Mouse (Mus musculus) forebrain, embryonic 15.5 days (tissue): ENCODE results near the gene Bcl11b. TPM values are rescaled to one million over a fixed set of nuclear protein-coding genes. Genes with fewer than 3 reads are reported as not detected.

ENCODE experiments used
- ATAC-seq: fragments of 200-750 bp; cut with Nextera tagmentation; replicated peaks from 2 replicates; pipeline ENCODE4 v1.8.0; 2017; ENCODE audit warnings: mild to moderate bottlenecking, moderate TSS enrichment, moderate library complexity
- H3K27ac ChIP-seq: fragments of 300-500 bp; sonication (generic); replicated peaks from 2 replicates; pipeline ENCODE4 v1.5.1; 2015; ENCODE audit warnings: mild to moderate bottlenecking, inconsistent platforms
- H3K27me3 ChIP-seq: fragments of 300-500 bp; sonication (generic); 2 replicates; pipeline ENCODE4 v1.6.1; 2015; ENCODE audit warnings: inconsistent platforms
- H3K36me3 ChIP-seq: fragments of 300-500 bp; sonication (generic); 2 replicates; pipeline ENCODE4 v1.6.1; 2015; ENCODE audit warnings: mild to moderate bottlenecking, inconsistent platforms
- H3K4me1 ChIP-seq: fragments of 300-500 bp; sonication (generic); 2 replicates; pipeline ENCODE4 v1.6.1; 2015; ENCODE audit warnings: inconsistent platforms
- H3K4me2 ChIP-seq: fragments of 300-500 bp; sonication (generic); replicated peaks from 2 replicates; pipeline ENCODE4 v1.6.1; 2015; ENCODE audit warnings: mild to moderate bottlenecking, inconsistent platforms
- H3K4me3 ChIP-seq: fragments of 300-500 bp; sonication (generic); 2 replicates; pipeline ENCODE4 v1.5.1; 2015; ENCODE audit warnings: mild to moderate bottlenecking, inconsistent platforms
- H3K9ac ChIP-seq: fragments of 300-500 bp; sonication (generic); replicated peaks from 2 replicates; pipeline ENCODE4 v1.6.1; 2015; ENCODE audit warnings: mild to moderate bottlenecking, inconsistent platforms
- H3K9me3 ChIP-seq: fragments of 300-500 bp; sonication (generic); 2 replicates; pipeline ENCODE4 v1.6.1; 2016; ENCODE audit warnings: inconsistent platforms
- WGBS: fragments of 180-500 bp; shearing (Covaris S2); methylation state at CpG from one replicate; pipeline ENCODE4 v1.1.7; 2015; ENCODE audit warnings: mixed read lengths; 5-methylcytosine and 5-hydroxymethylcytosine counted together
- polyA plus RNA-seq: library from polyadenylated mRNA; unstranded; fragments of >200 nt; fragmentation: Nextera tagmentation; extraction: Ambion mirVana; gene quantifications from 2 replicates; pipeline ENCODE4 v1.2.1, GENCODE M21; 2015

Bcl11b gene
- polyA plus RNA-seq, 1 experiment from 2014 or later = 117 TPM

DNA sequence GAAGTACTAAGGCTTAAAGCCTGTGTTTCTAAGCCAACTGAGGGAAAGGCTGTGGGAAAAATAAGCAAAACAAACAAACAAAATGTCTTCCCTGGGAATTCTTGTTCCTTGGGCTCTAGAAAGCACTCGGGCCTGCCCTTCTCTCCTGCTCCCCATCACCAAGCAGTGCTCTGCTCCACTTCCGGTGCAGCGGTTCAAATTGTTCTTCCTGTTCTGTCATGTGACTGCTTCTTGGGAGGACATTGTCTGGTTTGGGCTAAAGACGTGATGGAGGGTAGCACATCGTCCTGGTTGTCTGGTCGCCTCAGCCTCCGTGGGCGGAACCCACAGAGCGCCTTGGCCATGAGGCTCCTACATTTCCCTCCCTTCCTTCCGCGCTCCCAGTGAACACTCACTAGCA is 94.6 kb downstream of the Bcl11b start:
- no peaks in the 10 kb centered on the region for H3K9me3 ChIP-seq
- H3K4me3 ChIP-seq = no peak overlapping the region
- H3K27me3 ChIP-seq = no peaks in the 10 kb centered on the region
- no peak overlapping the region for H3K9ac ChIP-seq
- H3K4me1 ChIP-seq = peaks cover 5% of the 10 kb centered on the region; the same call in 1 of the 2 replicates
- H3K4me2 ChIP-seq = no peak overlapping the region
- 0 out of 2 replicates have a peak overlapping the region, but pooled peaks have one; percentile 46 for H3K27ac ChIP-seq
- 0 out of 2 replicates have a peak, but pooled peaks cover 2% of the 10 kb centered on the region for H3K36me3 ChIP-seq
- WGBS = 87% methylated on average over 11 of the region's 11 CpGs
- ATAC-seq = no peak

DNA sequence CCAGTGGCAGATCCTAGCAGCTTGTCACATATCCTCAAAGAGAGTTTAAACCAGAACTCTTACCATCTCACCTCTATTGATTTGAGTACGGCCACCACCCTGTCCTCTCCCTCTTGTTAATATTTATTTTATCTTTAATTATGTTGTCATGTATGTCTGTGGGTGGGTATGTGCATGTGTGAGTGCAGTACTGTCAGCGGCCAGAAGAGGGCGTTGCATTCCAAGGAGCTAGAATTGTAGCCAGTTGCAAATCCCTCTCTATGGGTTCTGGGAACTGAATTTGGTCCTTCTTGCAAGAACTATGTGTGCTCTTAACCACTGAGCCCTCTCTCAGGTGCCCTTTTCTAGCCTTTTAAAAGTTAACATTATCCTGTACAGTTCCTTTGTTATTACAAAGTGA is 98.1 kb downstream of the Bcl11b start:
- Histone ChIP-seq H3K4me1 (no peaks in the 10 kb centered on the region), H3K4me3 (no peak overlapping the region), H3K9ac (no peak overlapping the region), H3K27ac (no peak overlapping the region), H3K36me3 (no peaks in the 10 kb centered on the region), H3K4me2 (no peak overlapping the region), H3K27me3 (no peaks in the 10 kb centered on the region), H3K9me3 (no peaks in the 10 kb centered on the region)
- WGBS = 98% methylated on average over 3 of the region's 3 CpGs
- ATAC-seq = no peak

DNA sequence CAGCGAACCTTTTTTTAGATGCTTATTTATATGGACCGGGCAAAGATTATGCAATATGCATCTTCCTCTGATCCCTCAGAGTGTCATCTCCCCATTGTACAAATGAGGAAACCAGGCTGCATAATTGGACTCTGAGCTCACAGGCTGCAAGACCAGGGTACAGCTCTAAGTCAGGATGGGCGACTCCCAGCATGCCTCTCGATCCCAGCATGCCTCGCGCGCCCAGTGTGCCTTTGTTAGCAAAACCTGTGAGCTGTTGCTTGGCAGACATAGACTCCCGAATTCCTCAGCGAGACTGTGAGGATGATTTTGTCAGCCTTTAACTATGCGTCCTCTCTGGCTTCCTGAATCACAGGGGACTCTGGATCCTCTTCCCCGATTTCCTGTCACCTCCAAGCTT is 98.9 kb downstream of the Bcl11b start:
- Histone ChIP-seq H3K27me3 (no peaks in the 10 kb centered on the region), H3K36me3 (no peaks in the 10 kb centered on the region), H3K4me2 (no peak overlapping the region), H3K9ac (no peak overlapping the region), H3K9me3 (no peaks in the 10 kb centered on the region), H3K4me3 (no peak overlapping the region), H3K4me1 (no peaks in the 10 kb centered on the region), H3K27ac (no peak overlapping the region)
- WGBS = 84% methylated on average over 11 of the region's 11 CpGs
- ATAC-seq = no peak

DNA sequence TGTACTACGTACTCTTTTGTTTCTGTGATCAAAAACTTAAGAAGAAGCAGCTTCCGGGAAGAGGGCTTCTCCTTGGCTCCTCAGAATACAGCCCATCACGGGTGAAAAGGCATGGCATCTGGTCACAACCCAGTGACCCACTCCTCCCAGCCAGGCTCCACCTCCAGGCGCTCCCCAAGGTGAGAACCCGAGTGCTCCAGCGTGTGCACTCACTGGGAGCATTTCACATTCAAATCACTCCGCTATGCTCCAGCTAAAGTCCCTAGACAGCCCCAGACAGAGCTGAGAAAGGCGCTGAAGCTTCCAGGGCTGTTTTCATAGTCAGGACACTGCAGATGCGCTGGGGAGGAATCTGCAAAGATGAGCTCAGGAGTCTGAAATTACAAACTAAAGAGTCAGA is 99.5 kb downstream of the Bcl11b start:
- Histone ChIP-seq H3K9ac (no peak overlapping the region), H3K4me3 (no peak overlapping the region), H3K4me1 (no peaks in the 10 kb centered on the region), H3K27me3 (no peaks in the 10 kb centered on the region), H3K4me2 (no peak overlapping the region), H3K27ac (no peak overlapping the region), H3K9me3 (no peaks in the 10 kb centered on the region), H3K36me3 (no peaks in the 10 kb centered on the region)
- 37% methylated on average over 9 of the region's 9 CpGs for WGBS
- no peak for ATAC-seq

DNA sequence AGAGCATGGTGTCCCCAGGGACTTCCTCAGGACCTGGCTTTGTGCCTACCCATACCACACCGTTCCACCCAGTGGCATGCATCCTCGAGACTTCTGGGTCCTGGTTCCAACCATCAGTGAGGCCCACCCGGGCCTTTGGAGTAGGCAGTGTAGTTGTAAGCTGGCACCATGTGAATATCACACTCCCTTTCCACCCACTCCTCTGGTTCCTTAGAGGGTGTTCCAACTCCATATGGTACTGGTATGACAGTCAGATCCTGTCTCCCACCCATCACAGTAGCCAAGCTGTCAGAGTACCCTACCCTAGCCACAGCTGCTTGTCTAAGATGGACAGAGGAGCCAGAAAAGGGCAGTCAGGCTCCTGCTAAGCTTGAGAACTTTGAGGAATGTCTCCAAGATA is 112.0 kb downstream of the Bcl11b start:
- Histone ChIP-seq H3K36me3 (no peaks in the 10 kb centered on the region), H3K9ac (no peak overlapping the region), H3K4me3 (no peak overlapping the region), H3K27ac (no peak overlapping the region), H3K4me1 (peaks cover 6% of the 10 kb centered on the region; the same call in 1 of the 2 replicates), H3K9me3 (no peaks in the 10 kb centered on the region), H3K27me3 (no peaks in the 10 kb centered on the region), H3K4me2 (no peak overlapping the region)
- 88% methylated on average over 3 of the region's 3 CpGs for WGBS
- ATAC-seq = no peak

DNA sequence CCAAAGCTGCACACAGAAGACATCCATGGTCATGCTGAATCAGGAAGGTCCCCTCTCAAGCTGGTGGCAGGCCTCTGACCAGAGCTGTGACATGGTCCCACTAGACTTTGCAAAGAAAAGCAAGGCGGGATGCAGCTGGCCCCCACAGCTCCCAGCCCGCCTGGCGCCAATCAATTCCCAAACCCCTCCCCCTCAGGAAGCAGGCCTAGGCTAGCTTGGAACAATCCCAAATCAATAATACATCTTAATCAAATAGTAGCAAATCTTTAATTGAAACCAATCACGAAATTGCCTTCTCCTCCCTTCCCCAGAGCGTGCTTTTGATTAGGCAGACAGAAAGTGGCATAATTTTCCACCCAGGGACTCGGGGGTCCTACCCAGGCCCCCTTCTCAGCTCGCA is 113.1 kb downstream of the Bcl11b start:
- Histone ChIP-seq H3K27ac (no peak overlapping the region), H3K36me3 (no peaks in the 10 kb centered on the region), H3K4me3 (no peak overlapping the region), H3K27me3 (no peaks in the 10 kb centered on the region), H3K9ac (no peak overlapping the region), H3K4me1 (peaks cover 6% of the 10 kb centered on the region; the same call in 1 of the 2 replicates), H3K9me3 (no peaks in the 10 kb centered on the region), H3K4me2 (no peak overlapping the region)
- 84% methylated on average over 7 of the region's 7 CpGs for WGBS
- ATAC-seq = no peak

DNA sequence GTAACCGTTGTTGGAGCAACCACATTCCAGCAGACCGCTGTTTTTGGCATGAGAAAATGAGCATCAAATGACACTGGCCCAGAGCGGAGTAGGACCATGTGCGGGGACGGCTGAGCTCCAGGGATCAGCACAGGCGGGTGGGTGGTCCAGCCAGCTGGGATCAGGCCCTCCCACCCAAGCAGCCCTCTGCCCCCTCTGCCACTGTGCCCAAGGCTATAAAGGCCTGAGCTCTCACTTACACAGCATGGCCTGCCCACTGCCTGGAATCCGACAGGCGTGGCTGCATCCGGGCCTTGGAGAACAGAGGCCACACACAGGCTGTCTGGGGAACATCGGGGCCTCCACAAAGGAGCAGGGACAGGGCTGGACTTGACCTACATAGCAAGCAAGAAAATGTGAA is 113.6 kb downstream of the Bcl11b start:
- Histone ChIP-seq H3K9ac (no peak overlapping the region), H3K4me3 (no peak overlapping the region), H3K27ac (no peak overlapping the region), H3K4me2 (no peak overlapping the region), H3K27me3 (no peaks in the 10 kb centered on the region), H3K9me3 (no peaks in the 10 kb centered on the region), H3K36me3 (no peaks in the 10 kb centered on the region), H3K4me1 (peaks cover 6% of the 10 kb centered on the region; the same call in 1 of the 2 replicates)
- ATAC-seq = no peak
- 70% methylated on average over 10 of the region's 10 CpGs for WGBS

DNA sequence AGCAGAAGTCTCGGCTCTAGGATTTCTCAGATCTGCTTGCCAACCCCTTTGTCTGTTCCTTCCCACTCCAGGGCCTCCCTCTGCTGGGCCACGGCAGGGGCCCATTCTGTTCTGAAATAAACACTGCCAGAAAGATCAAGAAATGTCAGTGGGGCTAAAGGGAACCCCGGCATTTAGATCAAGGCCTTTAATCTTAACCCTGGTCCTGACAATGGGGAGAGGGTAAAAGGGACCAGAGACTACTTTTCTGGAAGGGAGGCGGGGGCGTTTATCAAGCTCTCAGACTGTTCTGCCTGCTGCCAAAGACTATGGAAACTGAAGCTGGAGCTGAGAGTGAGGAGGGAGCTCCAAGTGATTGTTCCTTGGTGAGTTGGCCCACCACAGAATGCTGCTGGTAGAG is 114.8 kb downstream of the Bcl11b start:
- 19% methylated on average over 5 of the region's 5 CpGs for WGBS
- no peak overlapping the region for H3K4me2 ChIP-seq
- H3K9ac ChIP-seq = no peak overlapping the region
- H3K4me1 ChIP-seq = peaks cover 16% of the 10 kb centered on the region
- no peak overlapping the region for H3K4me3 ChIP-seq
- H3K27ac ChIP-seq = no peak overlapping the region
- H3K27me3 ChIP-seq = no peaks in the 10 kb centered on the region
- no peaks in the 10 kb centered on the region for H3K9me3 ChIP-seq
- H3K36me3 ChIP-seq = no peaks in the 10 kb centered on the region
- ATAC-seq = no peak

DNA sequence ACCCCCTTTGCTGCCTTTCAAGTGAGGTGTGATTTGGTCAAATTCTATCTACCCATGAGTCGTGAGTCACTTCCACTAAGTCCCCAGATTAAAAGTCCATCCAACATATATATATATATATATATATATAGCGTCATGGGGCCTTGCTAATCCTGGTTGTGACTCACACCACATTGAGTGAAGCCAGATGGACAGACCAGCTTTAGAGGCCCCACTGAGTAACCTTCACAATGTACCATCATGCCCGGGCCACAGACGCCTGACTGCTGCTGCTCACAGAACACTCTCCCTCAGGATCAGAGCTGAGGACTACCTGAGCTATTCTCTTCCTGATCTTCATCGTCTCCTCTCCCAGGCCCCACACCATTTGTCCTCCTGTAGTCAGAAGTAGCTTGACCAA is 115.4 kb downstream of the Bcl11b start:
- no peak for ATAC-seq
- no peak overlapping the region for H3K27ac ChIP-seq
- no peak overlapping the region for H3K9ac ChIP-seq
- no peaks in the 10 kb centered on the region for H3K36me3 ChIP-seq
- H3K4me2 ChIP-seq = no peak overlapping the region
- H3K4me3 ChIP-seq = no peak overlapping the region
- H3K4me1 ChIP-seq = peaks cover 17% of the 10 kb centered on the region
- H3K9me3 ChIP-seq = no peaks in the 10 kb centered on the region
- 88% methylated on average over 5 of the region's 5 CpGs for WGBS
- H3K27me3 ChIP-seq = no peaks in the 10 kb centered on the region

DNA sequence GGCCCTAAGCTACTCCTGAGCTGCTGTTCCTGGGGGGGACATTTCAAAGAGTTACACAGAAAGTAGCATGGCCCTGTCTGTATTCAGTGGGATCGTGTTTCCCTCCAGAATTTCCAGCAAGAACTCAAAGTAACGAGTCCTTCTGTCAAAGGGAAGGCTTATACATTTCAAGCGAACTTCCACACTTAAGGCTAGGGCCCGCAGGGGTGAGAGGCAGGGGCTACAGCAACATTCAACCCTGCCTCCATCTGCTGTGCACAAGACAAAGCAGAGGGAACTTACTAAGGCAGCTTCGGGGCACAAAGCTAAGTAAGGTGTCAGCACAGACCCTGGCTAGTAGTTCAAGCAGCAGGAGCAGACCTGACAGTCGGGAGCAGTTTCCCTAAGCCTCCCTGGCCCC is 115.8 kb downstream of the Bcl11b start:
- H3K4me2 ChIP-seq = no peak overlapping the region
- no peaks in the 10 kb centered on the region for H3K36me3 ChIP-seq
- no peak overlapping the region for H3K9ac ChIP-seq
- WGBS = 50% methylated on average over 6 of the region's 6 CpGs
- H3K4me1 ChIP-seq = peaks cover 17% of the 10 kb centered on the region
- H3K27ac ChIP-seq = no peak overlapping the region
- ATAC-seq = no peak
- H3K27me3 ChIP-seq = no peaks in the 10 kb centered on the region
- H3K4me3 ChIP-seq = no peak overlapping the region
- H3K9me3 ChIP-seq = no peaks in the 10 kb centered on the region

DNA sequence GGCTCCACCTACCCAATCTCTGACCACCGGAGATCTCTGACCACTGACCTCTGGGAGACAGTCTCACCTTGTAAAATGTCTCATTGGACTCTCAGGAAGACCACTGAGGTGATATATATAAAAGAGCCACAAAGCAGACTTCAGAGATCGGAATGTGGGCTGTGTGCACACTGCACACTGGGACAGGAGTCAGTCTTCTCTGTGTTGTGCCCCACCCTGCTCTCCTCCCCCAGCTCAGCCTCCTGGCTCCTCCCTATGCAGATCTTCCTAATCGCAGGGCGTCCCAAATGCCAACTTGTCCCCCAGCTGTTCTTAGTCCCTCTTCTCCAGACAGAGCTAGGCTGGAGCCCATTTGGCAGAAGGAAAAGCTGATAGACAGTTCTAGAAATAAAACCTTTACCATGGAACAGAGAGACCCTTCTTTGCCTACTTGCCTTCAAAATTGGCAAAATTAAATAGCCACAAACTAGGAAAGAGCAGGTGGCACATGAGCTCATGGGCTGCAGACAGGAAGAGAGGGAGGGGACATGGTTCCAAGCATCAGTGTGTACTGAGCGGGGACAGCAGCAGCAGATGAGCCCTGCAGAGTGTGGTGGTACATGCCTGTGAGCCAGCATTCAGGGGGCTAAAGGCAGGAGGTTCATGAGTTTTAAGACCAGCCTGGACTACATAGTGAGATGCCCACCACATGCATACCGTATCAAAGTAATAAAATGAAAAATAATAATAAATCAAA is 118.9 kb downstream of the Bcl11b start:
- H3K4me2 ChIP-seq = no peak overlapping the region
- peaks cover 24% of the 10 kb centered on the region for H3K4me1 ChIP-seq
- no peak overlapping the region for H3K9ac ChIP-seq
- H3K9me3 ChIP-seq = no peaks in the 10 kb centered on the region
- no peaks in the 10 kb centered on the region for H3K27me3 ChIP-seq
- 55% methylated on average over 6 of the region's 6 CpGs for WGBS
- no peak overlapping the region for H3K4me3 ChIP-seq
- H3K27ac ChIP-seq = no peak overlapping the region
- no peaks in the 10 kb centered on the region for H3K36me3 ChIP-seq
- no peak for ATAC-seq

DNA sequence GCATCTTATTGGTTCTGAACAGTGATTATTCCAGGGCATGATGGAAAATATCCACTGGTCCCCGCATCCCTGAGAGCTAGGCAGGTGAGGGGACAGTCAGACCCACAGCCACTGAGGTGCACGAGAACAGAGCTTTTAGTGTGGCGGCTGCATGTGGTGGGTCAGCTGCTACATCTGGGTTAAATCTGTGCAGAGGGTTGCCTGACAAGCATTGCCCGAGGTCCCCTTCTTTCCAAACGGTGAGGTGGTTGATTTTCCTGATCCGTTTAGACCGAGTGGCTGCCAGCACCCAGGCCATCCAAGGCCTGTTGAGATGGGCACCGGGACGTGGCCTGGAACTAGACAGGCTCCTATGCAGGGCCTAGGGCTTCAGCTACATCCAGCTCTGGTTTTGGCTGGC is 121.7 kb downstream of the Bcl11b start:
- H3K27ac ChIP-seq = no peak overlapping the region
- no peak overlapping the region for H3K9ac ChIP-seq
- 91% methylated on average over 9 of the region's 9 CpGs for WGBS
- H3K4me2 ChIP-seq = no peak overlapping the region
- no peaks in the 10 kb centered on the region for H3K36me3 ChIP-seq
- H3K9me3 ChIP-seq = no peaks in the 10 kb centered on the region
- no peaks in the 10 kb centered on the region for H3K27me3 ChIP-seq
- no peak overlapping the region for H3K4me3 ChIP-seq
- ATAC-seq = no peak
- peaks cover 28% of the 10 kb centered on the region for H3K4me1 ChIP-seq

DNA sequence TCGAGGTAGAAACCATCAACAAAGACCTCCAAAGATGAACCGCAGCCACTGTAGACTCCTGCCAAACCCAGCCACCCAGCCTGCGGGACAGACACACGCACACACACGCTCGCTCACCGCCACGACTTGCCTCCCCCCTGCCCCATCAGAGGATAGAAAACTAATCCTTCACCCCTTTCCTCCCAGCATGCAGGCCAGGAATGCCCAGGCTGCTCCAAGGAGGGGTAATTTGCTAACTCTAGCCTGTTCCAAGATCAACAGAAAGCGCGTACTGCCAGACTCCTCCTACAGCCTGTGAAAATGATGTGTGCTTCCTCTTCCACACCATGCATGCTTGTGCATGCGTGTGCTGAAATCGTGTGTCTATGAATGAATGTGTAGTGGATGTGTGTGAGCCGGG is 122.7 kb downstream of the Bcl11b start:
- Histone ChIP-seq H3K4me1 (peaks cover 30% of the 10 kb centered on the region), H3K4me2 (no peak overlapping the region), H3K4me3 (no peak overlapping the region), H3K27ac (no peak overlapping the region), H3K9me3 (no peaks in the 10 kb centered on the region), H3K36me3 (no peaks in the 10 kb centered on the region), H3K9ac (no peak overlapping the region), H3K27me3 (no peaks in the 10 kb centered on the region)
- 67% methylated on average over 13 of the region's 13 CpGs for WGBS
- ATAC-seq = no peak
